Mouse (Mus musculus) gastrocnemius, postnatal 10 days (tissue): ENCODE measurements around the gene Olfr592. TPM values are rescaled to one million over a fixed set of nuclear protein-coding genes. Genes with fewer than 3 reads are reported as not detected.
"Not testable (repeated sequence)": the region's sequence is repeated elsewhere in the genome, so short reads cannot be mapped to it uniquely, and the experiment has no call there.

Experiments used
- DNase-seq: peaks from one replicate; pipeline ENCODE4 v3.0.0; 2021; ENCODE audit warnings: mixed read lengths
- long read RNA-seq, 2 experiments: library from polyadenylated mRNA; stranded (forward); transcript quantifications; one replicate each; pipeline ENCODE4 v2.0.0; 2021
- total RNA-seq, 2 experiments: library from RNA; stranded (reverse); gene quantifications; 2 replicates each; pipeline ENCODE4 v1.2.3; 2021

Olfr592 gene
- total RNA-seq: not detected
- long read RNA-seq, experiment 1: 0 reads
- long read RNA-seq, experiment 2: 0 reads

DNA sequence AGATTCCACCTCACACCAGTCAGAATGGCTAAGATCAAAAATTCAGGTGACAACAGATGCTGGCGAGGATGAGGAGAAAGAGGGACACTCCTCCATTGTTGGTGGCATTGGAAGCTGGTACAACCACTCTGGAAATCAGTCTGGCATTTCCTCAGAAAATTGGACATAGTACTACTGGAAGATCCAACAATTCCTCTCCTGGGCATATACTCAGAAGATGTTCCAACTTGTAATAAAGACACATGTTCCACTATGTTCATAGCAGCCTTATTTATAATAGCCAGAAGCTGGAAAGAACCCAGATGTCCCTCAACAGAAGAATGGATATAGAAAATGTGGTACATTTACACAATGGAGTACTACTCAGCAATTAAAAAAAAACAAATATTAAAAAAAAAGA lies at the start of gene Olfr592:
TSS of gene Olfr592 (plus strand) at position 301 of the 400 bp plus-strand sequence.
- not testable (repeated sequence) for DNase-seq

DNA sequence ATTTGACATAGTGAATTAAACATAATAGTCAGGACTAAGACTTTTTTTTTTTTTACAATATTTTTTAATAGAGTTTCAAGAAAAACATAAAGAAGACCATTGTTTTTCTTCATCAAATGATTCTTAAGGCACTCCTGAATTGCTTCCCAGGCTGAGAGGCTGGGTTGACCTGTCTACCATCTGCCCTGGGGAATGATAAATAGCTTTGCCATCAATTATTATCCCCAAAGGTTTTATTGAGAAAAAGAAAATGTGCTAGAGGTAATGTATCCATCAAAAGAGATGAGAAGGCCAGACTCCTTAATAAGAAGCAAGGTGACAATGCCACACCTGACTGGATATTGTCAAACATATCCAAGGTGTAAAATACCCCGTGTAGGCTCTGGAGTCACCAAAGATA lies 44.0 kb upstream of the Olfr592 start, which contains the start of gene Olfr588-ps1:
TSS of gene Olfr588-ps1 (plus strand) at position 301 of the 400 bp plus-strand sequence.
- DNase-seq: no peak

DNA sequence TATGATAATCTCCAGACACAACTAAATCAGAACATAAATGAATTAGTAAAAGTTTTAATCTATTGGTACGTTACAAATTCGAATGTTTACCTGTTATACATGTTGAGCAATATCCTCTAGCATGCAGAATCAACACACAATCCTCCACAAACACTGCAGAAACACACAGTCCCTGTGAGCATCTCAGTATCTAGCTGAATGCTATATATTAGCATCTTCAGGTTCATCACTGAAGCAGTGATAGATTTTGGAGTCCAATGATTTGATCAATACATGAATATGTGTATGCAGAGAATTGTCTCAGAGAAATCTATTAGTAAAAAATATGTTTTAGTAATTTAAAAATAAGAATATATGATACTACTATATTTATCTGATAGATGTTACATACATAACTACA lies 28.3 kb upstream of the Olfr592 start, which contains the start of gene Olfr589:
TSS of gene Olfr589 (minus strand) at position 101 of the 400 bp plus-strand sequence.
- DNase-seq: no peak

DNA sequence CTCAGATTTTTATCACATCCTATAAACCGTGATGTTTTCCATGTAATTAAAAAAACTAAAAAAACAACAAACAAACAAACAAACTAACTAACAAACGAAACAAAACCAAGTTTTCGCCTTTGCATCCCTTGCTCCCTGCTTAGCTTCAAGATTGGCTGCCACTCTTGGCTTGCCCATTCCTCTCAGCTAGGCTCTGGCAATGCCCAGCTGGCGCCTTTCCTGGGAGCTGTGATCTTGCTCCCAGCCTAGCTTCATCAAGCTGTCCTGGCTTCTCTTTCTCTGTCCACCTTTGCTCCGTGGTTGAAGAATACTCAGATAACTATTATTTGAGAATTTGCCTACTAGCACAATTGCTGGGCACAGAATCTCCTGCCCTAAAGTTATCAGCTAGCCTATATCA lies 14.9 kb upstream of the Olfr592 start:
- DNase-seq: no peak

DNA sequence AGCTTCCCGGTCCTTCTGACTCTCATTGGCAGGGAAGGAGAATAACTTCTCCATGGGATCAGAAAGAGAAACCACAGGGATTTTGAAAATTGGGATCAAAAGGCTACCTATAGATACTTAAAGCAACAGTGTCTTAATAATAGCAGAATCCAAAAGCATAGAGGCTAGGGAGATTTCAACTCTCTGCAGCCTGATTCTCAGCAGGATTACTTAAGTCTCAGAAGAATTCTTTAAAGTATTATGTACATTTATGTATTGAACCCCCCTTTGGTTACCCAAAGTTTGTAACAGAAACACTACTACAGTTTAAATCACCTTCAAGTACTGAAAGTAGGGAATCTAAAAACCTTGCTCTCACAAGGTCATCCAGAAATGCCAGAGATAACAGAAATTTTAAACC lies 6.4 kb upstream of the Olfr592 start, which contains the start of gene Olfr591:
TSS of gene Olfr591 (minus strand) at position 101 of the 400 bp plus-strand sequence.
- DNase-seq: no peak

DNA sequence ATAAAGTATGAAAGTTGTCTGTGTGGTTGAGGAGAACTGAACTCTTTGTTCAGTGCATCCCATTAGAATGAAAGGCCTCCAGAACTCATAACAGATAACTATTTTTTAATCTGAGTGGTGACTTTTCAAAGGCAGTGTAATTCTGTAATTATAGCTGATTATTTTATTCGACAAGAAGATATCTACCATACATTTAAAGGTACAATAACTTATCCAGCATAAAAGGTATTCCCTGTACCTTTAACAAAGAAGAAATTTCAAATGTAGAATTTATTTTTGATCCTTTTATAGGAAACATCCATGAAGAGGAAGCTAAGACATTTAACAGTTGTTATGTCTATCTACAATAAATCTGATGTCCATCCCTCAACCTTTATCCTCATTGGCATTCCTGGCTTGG lies 27.0 kb downstream of the Olfr592 start, which contains the start of gene Olfr593:
TSS of gene Olfr593 (plus strand) at position 301 of the 400 bp plus-strand sequence.
- no peak for DNase-seq

DNA sequence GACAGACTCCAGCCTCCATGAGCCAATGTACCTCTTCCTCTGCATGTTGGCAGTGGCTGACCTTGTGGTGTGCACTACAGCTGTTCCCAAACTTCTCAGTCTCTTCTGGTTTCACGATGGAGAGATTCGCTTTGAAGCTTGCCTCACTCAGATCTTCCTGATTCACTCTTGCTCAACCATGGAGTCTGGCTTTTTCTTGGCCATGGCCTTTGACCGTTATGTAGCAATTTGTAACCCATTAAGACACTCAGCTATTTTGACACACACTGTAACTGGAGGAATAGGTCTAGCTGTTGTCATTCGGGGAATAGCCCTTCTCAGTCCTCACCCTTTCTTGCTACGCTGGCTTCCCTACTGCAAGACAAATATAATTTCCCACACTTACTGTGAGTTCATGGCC lies 27.4 kb downstream of the Olfr592 start:
- not testable (repeated sequence) for DNase-seq

DNA sequence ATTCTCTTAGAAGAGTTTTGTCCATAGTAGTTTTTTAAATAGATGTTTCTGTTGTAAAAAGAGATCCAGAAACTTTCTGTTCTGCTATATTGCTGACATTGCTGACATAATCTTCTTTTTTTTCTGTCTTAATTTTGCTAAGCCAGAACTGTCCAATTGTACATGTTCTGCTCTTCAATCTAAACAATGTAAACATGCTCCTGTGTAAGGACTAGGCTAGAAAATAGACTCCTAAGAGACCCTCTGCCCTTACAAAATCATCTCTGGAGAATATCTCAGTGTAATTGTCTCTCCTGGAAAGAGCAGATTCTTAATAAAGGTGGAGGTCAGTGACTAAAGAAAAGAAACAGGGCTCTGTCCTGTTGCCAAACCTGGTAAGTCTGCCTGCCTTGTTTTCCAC lies 32.1 kb downstream of the Olfr592 start, which contains the start of gene Olfr594:
TSS of gene Olfr594 (plus strand) at position 301 of the 400 bp plus-strand sequence.
- DNase-seq: no peak

Other genes starting within 250 kb of the Olfr592 start
- not detected for gene Olfr573-ps1, start 242.2 kb upstream of the Olfr592 start, total RNA-seq
- not detected for gene Olfr574, start 236.3 kb upstream of the Olfr592 start, total RNA-seq
- not detected for gene Olfr575, start 226.0 kb upstream of the Olfr592 start, total RNA-seq
- gene Olfr576, start 222.1 kb upstream of the Olfr592 start, total RNA-seq: not detected
- not detected for gene Olfr577, start 208.9 kb upstream of the Olfr592 start, total RNA-seq
- not detected for gene Olfr578, start 195.5 kb upstream of the Olfr592 start, total RNA-seq
- gene Olfr582, start 146.8 kb upstream of the Olfr592 start, total RNA-seq: not detected
- gene Olfr583, start 133.5 kb upstream of the Olfr592 start, total RNA-seq: not detected
- not detected for gene Olfr584, start 102.9 kb upstream of the Olfr592 start, total RNA-seq
- gene Olfr585, start 87.1 kb upstream of the Olfr592 start, total RNA-seq: not detected
- not detected for gene Olfr586, start 59.2 kb upstream of the Olfr592 start, total RNA-seq
- not detected for gene Olfr588-ps1, start 43.9 kb upstream of the Olfr592 start, total RNA-seq
- not detected for gene Olfr589, start 28.4 kb upstream of the Olfr592 start, total RNA-seq
- not detected for gene Olfr591, start 6.5 kb upstream of the Olfr592 start, total RNA-seq
- gene Olfr593, start 27.1 kb downstream of the Olfr592 start, total RNA-seq: not detected
- not detected for gene Olfr594, start 32.2 kb downstream of the Olfr592 start, total RNA-seq
- gene Usp17ld, start 67.7 kb downstream of the Olfr592 start, total RNA-seq: not detected
- gene Olfr596, start 120.8 kb downstream of the Olfr592 start, total RNA-seq: not detected
- not detected for gene Olfr597, start 131.5 kb downstream of the Olfr592 start, total RNA-seq
- not detected for gene Olfr598, start 138.8 kb downstream of the Olfr592 start, total RNA-seq
- gene Olfr599, start 151.1 kb downstream of the Olfr592 start, total RNA-seq: not detected
- gene Olfr600, start 164.9 kb downstream of the Olfr592 start, total RNA-seq: not detected
- gene Olfr601, start 177.9 kb downstream of the Olfr592 start, total RNA-seq: not detected
- not detected for gene Olfr603, start 201.4 kb downstream of the Olfr592 start, total RNA-seq
- not detected for gene Usp17lc, start 230.3 kb downstream of the Olfr592 start, total RNA-seq